Mouse (Mus musculus): ENCODE data around the gene Gga3. TPM values are rescaled to one million over a fixed set of nuclear protein-coding genes. Genes with fewer than 3 reads are reported as not detected.

Gene Gga3
- total RNA-seq, 4 experiments from 2014 or later = 10.3 to 14.5 (median 11.6) TPM

DNA sequence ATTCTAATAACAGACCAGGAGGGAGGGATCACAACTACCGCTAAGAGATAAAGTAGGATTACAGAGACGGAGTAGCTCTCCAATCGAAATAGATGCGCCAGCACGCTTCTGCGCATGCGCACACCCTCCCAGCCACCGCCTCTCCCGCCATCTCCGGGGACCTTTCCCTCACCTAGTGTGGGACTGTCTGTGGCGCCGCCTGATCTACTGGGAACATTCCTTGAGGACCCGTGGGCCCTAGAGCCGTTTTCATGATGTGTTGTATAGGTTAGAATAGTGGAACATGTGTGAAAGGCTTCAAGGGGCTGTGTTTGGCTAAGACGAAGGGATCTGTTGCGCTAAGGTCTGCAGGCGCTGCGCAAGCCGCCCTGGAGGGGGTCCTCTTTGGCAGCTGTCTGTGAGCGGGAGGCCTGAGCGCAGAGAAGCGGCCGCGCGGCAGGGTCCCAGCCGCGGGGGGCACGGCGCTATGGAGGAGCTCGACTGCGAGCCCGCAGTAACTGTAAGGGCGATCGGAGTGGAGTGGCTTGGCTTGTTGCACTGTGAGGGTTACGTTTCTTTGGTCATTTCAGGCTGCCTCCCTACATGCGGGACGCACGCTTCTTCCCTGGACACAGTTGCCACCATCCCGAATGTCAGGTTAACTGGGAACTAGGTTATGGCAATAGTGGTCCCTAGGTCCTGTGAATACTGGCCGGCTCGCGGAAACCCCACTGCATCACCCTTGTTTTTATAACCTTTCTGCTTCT is 39.6 kb downstream of the Gga3 start, which contains the start of gene Nup85:
Nup85 (plus strand) TSS at position 371 of the 746 bp plus-strand sequence.
- DNase-seq (ENCODE audit: low spot score in 2 of 2) = peak; percentile 95 to 97

DNA sequence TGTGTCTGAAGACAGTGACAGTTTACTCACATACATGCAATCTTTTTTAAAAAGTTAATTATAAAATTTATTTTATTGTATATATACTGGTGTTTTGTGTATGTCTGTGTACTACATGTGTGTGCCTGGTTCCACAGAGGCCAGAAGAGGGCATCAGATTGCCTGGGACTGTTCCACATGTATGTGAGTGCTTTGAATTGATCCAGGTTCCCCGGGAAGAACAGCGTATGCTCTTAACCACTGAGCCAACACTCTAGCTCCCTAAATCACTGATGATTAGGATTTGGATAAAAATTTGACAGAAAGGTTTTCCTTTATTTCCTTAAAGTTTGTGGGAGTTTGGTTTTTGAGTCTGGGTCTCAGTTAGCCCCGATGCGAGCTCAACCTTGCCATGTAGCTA is 40.4 kb downstream of the Gga3 start:
- no peak for DNase-seq (ENCODE audit: low spot score in 2 of 2)

DNA sequence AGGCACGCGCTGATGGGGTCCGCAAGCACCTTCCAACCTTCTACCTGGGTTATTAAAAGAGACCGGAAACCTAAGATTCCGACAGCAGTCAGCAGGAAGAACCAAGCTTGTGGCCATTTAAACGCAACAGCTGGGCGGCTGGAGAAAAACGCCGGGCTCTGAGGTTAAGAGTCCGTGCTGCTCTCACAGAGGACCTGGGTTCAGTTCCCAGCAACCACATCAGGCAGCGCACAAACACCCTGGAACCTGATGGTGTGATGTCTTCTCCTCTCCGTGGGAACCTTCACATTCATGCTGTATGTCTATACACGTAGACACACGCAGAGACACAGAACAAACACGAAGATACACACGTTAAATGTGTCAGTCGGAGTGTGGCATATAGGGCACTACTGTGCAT is 48.1 kb downstream of the Gga3 start:
- no peak for DNase-seq (ENCODE audit: low spot score in 2 of 2)

DNA sequence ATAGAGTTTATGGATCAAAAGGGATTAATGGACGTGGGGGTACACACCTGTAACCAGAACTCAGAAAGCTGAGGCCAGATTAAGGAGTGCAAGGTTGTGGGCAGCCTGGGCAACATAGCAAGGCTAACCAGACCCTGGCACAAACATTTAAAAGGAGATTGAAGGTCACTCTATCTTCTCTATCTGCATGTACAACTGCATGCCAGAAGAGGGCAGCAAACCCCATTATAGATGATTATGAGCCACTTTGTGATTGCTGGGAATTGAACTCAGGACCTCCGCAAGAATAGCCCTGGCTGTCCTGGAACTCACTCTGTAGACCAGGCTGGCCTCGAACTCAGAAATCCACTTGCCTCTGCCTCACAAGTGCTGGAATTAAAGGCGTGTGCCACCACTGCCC is 51.1 kb downstream of the Gga3 start:
- DNase-seq (ENCODE audit: low spot score in 2 of 2) = no peak

DNA sequence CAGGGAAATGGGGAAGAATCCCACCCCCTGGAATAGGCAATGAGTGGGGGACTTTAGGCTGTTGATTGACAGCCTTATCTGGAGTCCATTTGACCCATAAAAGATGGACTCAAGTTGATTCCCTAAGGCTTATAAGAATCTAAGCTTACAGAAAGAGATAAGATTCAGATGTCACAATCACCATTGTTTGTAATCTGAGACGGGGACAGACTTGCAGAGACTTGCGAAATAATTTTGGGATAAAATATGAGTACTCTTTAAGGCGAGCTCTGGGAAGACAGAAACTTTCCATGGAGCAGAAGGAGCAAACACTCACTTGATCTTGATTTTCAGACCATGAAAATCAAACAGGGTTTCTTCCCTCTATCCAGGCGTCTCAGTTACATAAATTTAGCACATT is 60.3 kb downstream of the Gga3 start:
- no peak for DNase-seq (ENCODE audit: low spot score in 2 of 2)

- no peak for DNase-seq (ENCODE audit: low spot score in 2 of 2)
These were observed 65.8 kb downstream of the Gga3 start for GRCm38 (mm10) chr11:115538045-115538444.

DNA sequence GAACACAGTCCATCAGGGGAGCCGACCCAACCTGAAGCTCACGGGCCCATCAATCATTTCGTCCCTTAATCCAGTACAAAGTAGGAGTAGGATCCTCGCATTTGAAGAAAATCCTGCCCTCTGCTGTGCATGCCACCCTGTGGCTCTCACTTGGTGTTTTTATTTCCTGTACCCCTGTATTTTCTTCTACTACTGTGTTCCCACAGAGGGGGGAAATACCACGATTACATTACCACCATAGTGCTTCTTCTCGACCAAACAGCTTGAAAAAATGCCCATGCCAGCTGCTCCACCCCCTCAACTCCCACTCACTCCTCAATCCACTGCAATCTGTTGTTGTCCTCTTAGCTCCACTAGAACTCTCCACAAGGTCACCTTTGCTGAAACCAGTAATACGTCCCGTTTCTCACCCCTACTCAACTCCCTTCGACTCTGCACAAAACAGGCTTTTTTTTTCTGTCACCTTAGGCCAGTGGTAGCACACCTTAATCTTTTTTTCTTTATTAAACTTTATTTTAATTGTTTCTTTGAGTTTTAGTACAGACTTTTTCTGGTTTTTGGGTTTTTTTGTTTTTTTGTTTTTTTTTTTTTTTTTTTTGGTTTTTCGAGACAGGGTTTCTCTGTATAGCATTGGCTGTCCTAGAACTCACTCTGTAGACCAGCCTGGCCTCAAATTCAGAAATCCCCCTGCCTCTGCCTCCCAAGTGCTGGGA is 66.8 kb downstream of the Gga3 start:
- DNase-seq (ENCODE audit: low spot score in 2 of 2) = no peak

- DNase-seq (ENCODE audit: low spot score in 2 of 2) = peak; percentile 99
These were observed 67.7 kb downstream of the Gga3 start, which contains the start of gene Sumo2 for GRCm38 (mm10) chr11:115536038-115536681. Gene Sumo2 (minus strand): TSS chr11:115536276.

DNA sequence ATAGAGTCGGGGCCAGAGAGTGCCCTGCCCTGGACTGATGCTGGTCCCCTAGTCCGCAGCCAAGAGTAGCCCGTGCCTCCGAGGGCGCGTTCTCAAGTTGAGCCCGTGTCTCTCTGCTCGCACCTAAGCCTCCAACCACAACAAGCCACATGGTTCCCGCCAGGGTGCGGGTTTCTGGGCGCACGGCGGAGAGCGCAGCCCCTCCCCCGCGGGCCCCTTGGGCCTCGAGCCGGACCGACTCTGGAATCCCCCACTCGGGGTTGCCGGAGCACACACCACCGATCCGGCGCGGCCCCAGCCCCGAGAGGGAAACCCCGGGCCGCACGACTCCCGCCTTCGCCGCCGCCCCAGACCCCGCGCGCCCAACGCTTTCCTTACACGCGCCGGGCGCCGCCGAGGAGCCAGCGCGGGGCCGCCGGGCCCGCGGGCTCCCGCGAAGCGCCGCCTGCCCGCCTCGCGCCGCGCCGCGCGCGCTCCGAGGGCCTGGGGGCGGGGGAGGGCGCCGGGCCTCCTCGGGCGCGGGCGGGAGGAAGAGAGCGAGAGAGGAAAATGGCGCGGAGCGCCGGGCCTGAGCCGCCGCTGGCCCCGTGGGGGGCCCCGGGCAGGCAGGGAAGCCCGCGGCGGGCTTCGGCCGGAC is 68.3 kb downstream of the Gga3 start:
- peak; percentile 30 to 55 for DNase-seq (ENCODE audit: low spot score in 2 of 2)

DNA sequence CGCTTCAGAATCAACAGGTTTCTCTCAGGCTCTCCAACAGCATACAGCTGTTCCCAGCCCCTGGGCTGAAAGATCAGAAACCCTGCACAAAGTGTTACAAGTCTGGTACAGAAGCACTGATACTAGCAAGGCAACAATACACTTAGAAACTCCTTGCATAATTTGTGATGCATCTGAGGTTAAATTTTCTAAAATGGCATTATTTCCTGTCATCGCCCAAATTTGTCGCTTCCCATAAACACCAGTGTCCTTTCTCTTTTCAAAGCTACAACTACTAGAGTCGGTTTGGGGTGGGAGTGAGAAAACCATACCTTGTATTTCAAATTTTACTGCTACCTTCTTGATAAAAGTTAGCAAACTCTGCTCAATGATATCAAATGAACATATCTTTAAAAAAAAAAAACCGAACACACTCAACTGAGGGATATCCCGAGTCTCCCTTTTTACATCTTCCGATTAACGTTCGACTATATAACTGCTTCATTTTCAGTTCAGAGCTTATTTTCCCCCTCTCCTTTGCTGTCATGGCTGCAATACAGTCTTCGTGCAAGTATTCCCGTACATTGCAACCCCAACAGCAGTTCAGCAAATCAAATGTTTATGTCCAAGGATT is 69.0 kb downstream of the Gga3 start:
- DNase-seq (ENCODE audit: low spot score in 2 of 2) = no peak

Other genes with a start within 250 kb of the Gga3 start
- 1 to 10 TPM in 2 of 4 experiments, under 1 TPM in 2; 0.68 to 2.7 (median 1.2) TPM for gene Hid1, start 236.3 kb downstream of the Gga3 start, total RNA-seq (2022)
- 1 to 10 TPM in 3 of 4 experiments, under 1 TPM in 1; 0.77 to 1.6 (median 1.1) TPM for gene Cdr2l, start 222.1 kb downstream of the Gga3 start, total RNA-seq (2022)
- gene Mrpl58, start 200.3 kb downstream of the Gga3 start, total RNA-seq (2022) = 10 to 100 TPM; 79.1 to 92.9 (median 87.4) TPM
- 100 to 1,000 TPM; 638 to 797 (median 746) TPM for gene Atp5h, start 184.1 kb downstream of the Gga3 start, total RNA-seq (2022)
- 10 to 100 TPM; 15.0 to 18.5 (median 16.4) TPM for gene Kctd2, start 183.9 kb downstream of the Gga3 start, total RNA-seq (2022)
- gene Trim80, start 163.5 kb downstream of the Gga3 start, total RNA-seq (2022) = not detected
- gene Slc16a5, start 141.6 kb downstream of the Gga3 start, total RNA-seq (2022) = not detected
- 1 to 10 TPM; 1.0 to 1.8 (median 1.5) TPM for gene Armc7, start 128.4 kb downstream of the Gga3 start, total RNA-seq (2022)
- 1 to 10 TPM; 5.4 to 7.4 (median 6.6) TPM for gene Nt5c, start 112.2 kb downstream of the Gga3 start, total RNA-seq (2022)
- gene Jpt1, start 89.7 kb downstream of the Gga3 start, total RNA-seq (2022) = 10 to 100 TPM; 64.3 to 70.0 (median 66.3) TPM
- 100 to 1,000 TPM; 138 to 163 (median 141) TPM for gene Sumo2, start 67.8 kb downstream of the Gga3 start, total RNA-seq (2022)
- 10 to 100 TPM; 16.6 to 21.7 (median 20.9) TPM for gene Nup85, start 39.6 kb downstream of the Gga3 start, total RNA-seq (2022)
- gene Mrps7, start 126 bp downstream of the Gga3 start, total RNA-seq (2022) = 10 to 100 TPM; 73.4 to 84.2 (median 81.8) TPM
- 10 to 100 TPM; 34.1 to 43.9 (median 40.3) TPM for gene Mif4gd, start 8.9 kb upstream of the Gga3 start, total RNA-seq (2022)
- gene Slc25a19, start 24.2 kb upstream of the Gga3 start, total RNA-seq (2022) = 10 to 100 TPM; 35.7 to 45.7 (median 40.7) TPM
- gene Grb2, start 104.5 kb upstream of the Gga3 start, total RNA-seq (2022) = 10 to 100 TPM; 60.8 to 77.6 (median 67.7) TPM
- 100 to 1,000 TPM in 3 of 4 experiments, 10 to 100 TPM in 1; 90.5 to 118 (median 104) TPM for gene Tmem94, start 161.4 kb upstream of the Gga3 start, total RNA-seq (2022)
- gene Caskin2, start 209.6 kb upstream of the Gga3 start, total RNA-seq (2022) = 10 to 100 TPM; 11.6 to 14.6 (median 12.3) TPM
- 1 to 10 TPM; 4.8 to 7.2 (median 5.7) TPM for gene Tsen54, start 210.7 kb upstream of the Gga3 start, total RNA-seq (2022)
- gene Llgl2, start 220.0 kb upstream of the Gga3 start, total RNA-seq (2022) = 10 to 100 TPM in 2 of 4 experiments, 1 to 10 TPM in 2; 6.6 to 20.8 (median 9.5) TPM

All from gastrocnemius, adult 8-10 months (tissue).